Mouse (Mus musculus) G1E (cell line): ENCODE measurements around the gene Atp10a.

ENCODE experiments used
- CTCF ChIP-seq: IDR thresholded peaks from 2 replicates; pipeline ENCODE4 v1.5.1; 2012; ENCODE audit warnings: low read depth, low read length, inconsistent platforms, mixed read lengths
- POLR2AphosphoS5 ChIP-seq: IDR thresholded peaks from 2 replicates; pipeline ENCODE4 v1.6.1; 2012; ENCODE audit warnings: low read depth, low read length, inconsistent platforms; ENCODE audit not compliant: insufficient replicate concordance
- TAL1 ChIP-seq: conservative IDR thresholded peaks from 2 replicates; pipeline ENCODE4 v1.6.1; 2012; ENCODE audit warnings: low read depth, low read length, inconsistent platforms, mixed read lengths

DNA sequence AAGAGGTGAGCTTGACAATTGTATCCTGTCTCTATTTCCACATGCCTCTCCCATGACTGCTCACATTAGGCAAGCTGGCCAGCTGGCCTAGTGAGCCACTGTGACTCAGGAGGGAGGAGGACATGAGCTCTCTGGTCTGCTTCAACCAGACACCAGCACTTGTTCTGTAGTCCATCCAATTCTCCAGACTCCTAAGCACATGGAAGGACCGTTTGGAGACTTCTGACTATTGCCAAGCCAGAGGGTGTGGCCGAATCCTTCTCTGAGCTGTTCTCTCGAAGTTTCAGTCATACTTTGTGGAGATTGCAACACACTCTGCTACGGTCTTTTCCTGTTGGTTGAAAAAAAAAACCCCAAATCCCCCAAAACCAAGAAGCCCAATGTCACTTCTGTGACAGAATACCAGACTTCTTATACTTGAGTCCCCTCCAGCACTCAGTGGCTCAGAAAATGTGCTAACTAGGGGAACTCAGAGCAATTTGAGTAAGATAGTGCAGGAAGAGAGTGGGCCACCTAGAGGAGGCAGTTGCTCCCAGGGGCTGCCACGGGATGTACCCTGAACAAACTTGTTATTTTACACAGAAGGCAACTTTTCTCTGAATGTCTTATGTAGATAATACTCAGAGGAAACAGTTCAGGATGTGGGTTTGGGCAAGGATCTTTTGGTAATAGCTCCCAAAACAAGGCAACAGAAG is 21.3 kb downstream of the Atp10a start:
- TF ChIP-seq CTCF: no peak
- no peak for TF ChIP-seq TAL1
- no peak for TF ChIP-seq POLR2AphosphoS5
